Mouse (Mus musculus) frontal cortex, postnatal 10 days (tissue): ENCODE data around the gene Rab11fip2.

ENCODE experiments used
- DNase-seq, 2 experiments: peaks; one replicate each; pipeline ENCODE4 v3.0.0; 2022; ENCODE audit warnings: low spot score in 2 of 2, mixed read lengths in 1 of 2

Rab11fip2 gene

GRCm38 (mm10) chr19:59860799-59861198 is 82.7 kb downstream of the Rab11fip2 start:
- no peak for DNase-seq

GRCm38 (mm10) chr19:59853061-59853460 is 90.4 kb downstream of the Rab11fip2 start:
- DNase-seq = no peak
